Mouse (Mus musculus) cerebellum, adult 2 months (tissue): ENCODE data around the gene Sept8.

Experiments
- CTCF ChIP-seq: fragments of 200-500 bp; IDR thresholded peaks from 2 replicates; pipeline ENCODE4 v1.5.1; 2011; ENCODE audit warnings: low read depth, mild to moderate bottlenecking, control low read depth, low read length, moderate library complexity, borderline replicate concordance; ENCODE audit not compliant: insufficient read depth
- POLR2A ChIP-seq: fragments of 200-500 bp; IDR thresholded peaks from 2 replicates; pipeline ENCODE4 v1.6.1; 2011; ENCODE audit warnings: low read length, control low read depth, borderline replicate concordance; ENCODE audit not compliant: insufficient read depth

- no peak for TF ChIP-seq POLR2A
- TF ChIP-seq CTCF: no peak
Observed at GRCm38 (mm10) chr11:53546271-53546670, 27.2 kb downstream of the Sept8 start.
